Mouse (Mus musculus) spleen, adult 2 months (tissue): ENCODE results near the gene Idh3b. TPM values are rescaled to one million over a fixed set of nuclear protein-coding genes. Genes with fewer than 3 reads are reported as not detected.

ENCODE experiments used
- DNase-seq, 2 experiments: peaks; one replicate each; pipeline versions ENCODE4 v3.0.0 to v3.0.0-alpha.2; 2012 to 2021; ENCODE audit warnings: low spot score in 2 of 2, low read depth in 1 of 2
- H3K27ac ChIP-seq: fragments of 200-500 bp; 2 replicates; pipeline ENCODE4 v1.5.1; 2012; ENCODE audit warnings: low read length, inconsistent platforms; ENCODE audit not compliant: insufficient read depth
- H3K27me3 ChIP-seq: fragments of 200-500 bp; 2 replicates; pipeline ENCODE4 v1.6.1; 2012; ENCODE audit warnings: mild to moderate bottlenecking, moderate library complexity, low read length, inconsistent platforms; ENCODE audit not compliant: control insufficient read depth, insufficient read depth
- H3K36me3 ChIP-seq: fragments of 200-500 bp; 2 replicates; pipeline ENCODE4 v1.6.1; 2012; ENCODE audit warnings: mild to moderate bottlenecking, low read length, inconsistent platforms; ENCODE audit not compliant: control insufficient read depth, insufficient read depth
- H3K4me1 ChIP-seq: fragments of 200-500 bp; 2 replicates; pipeline ENCODE4 v1.6.1; 2011; ENCODE audit warnings: inconsistent platforms; ENCODE audit not compliant: control insufficient read depth, insufficient read depth, insufficient read length
- H3K4me3 ChIP-seq: fragments of 200-500 bp; 2 replicates; pipeline ENCODE4 v1.5.1; 2011; ENCODE audit warnings: mild to moderate bottlenecking, inconsistent platforms; ENCODE audit not compliant: insufficient read depth, insufficient read length; ENCODE audit errors: extremely low read depth
- CTCF ChIP-seq: fragments of 200-500 bp; IDR thresholded peaks from 2 replicates; pipeline ENCODE4 v1.5.1; 2011; ENCODE audit warnings: mild to moderate bottlenecking, inconsistent platforms; ENCODE audit not compliant: insufficient read depth, insufficient read length, insufficient replicate concordance; ENCODE audit errors: extremely low read depth
- POLR2A ChIP-seq: fragments of 200-500 bp; IDR thresholded peaks from 2 replicates; pipeline ENCODE4 v1.6.1; 2011; ENCODE audit warnings: low read depth, low read length, inconsistent platforms
- WGBS: fragments of 180-500 bp; shearing (Covaris S2); methylation state at CpG from one replicate; pipeline ENCODE4 v1.1.7; 2018; 5-methylcytosine and 5-hydroxymethylcytosine counted together
- polyA plus RNA-seq: library from polyadenylated mRNA; depleted of rRNA; stranded (reverse); fragments of >200 nt; gene quantifications from 2 replicates; pipeline ENCODE4 v1.2.3, GENCODE M21; 2012

Gene Idh3b
- polyA plus RNA-seq, 1 experiment, result 76.2 TPM

- Histone ChIP-seq H3K27ac (no peak overlapping the region), H3K27me3 (peaks cover 21% of the 10 kb centered on the region), H3K4me3 (peak overlapping the region; percentile 28; the same call in 1 of the 2 replicates), H3K4me1 (peaks cover 6% of the 10 kb centered on the region; the same call in 1 of the 2 replicates), H3K36me3 (no peaks in the 10 kb centered on the region)
- WGBS, result 2% methylated on average over 69 of the region's 99 CpGs
- peak in 1 of 2 experiments; percentile 24 for DNase-seq
- TF ChIP-seq POLR2A, result no peak
- TF ChIP-seq CTCF, result no peak
These were observed 11.2 kb upstream of the Idh3b start for GRCm38 (mm10) chr2:130295331-130296133.

GRCm38 (mm10) chr2:130294936-130295277 is 10.6 kb upstream of the Idh3b start, which contains the start of gene Ebf4:
Ebf4 (plus strand) TSS chr2:130295169.
- H3K4me3 ChIP-seq, result peak within 1 kb of the TSS; percentile 44; the same call in 1 of the 2 replicates
- H3K36me3 ChIP-seq, result no peaks in the 10 kb centered on the region
- H3K4me1 ChIP-seq, result peaks cover 6% of the 10 kb centered on the region; the same call in 1 of the 2 replicates
- DNase-seq, result no peak
- peaks cover 20% of the 10 kb centered on the region for H3K27me3 ChIP-seq
- TF ChIP-seq CTCF, result no peak
- TF ChIP-seq POLR2A, result no peak
- no peak within 1 kb of the TSS for H3K27ac ChIP-seq
- WGBS, result 2% methylated on average over 31 of the region's 39 CpGs

- 18% methylated on average over 20 of the region's 20 CpGs for WGBS
- no peak for DNase-seq
- peaks cover 20% of the 10 kb centered on the region for H3K27me3 ChIP-seq
- TF ChIP-seq POLR2A (no peak), CTCF (no peak)
- peaks cover 6% of the 10 kb centered on the region; the same call in 1 of the 2 replicates for H3K4me1 ChIP-seq
- H3K36me3 ChIP-seq, result no peaks in the 10 kb centered on the region
- peak overlapping the region; percentile 44; the same call in 1 of the 2 replicates for H3K4me3 ChIP-seq
- H3K27ac ChIP-seq, result no peak overlapping the region
These were observed 10.0 kb upstream of the Idh3b start for GRCm38 (mm10) chr2:130294218-130294935.

- 11% methylated on average over 4 of the region's 4 CpGs for WGBS
- Histone ChIP-seq H3K27me3 (peaks cover 20% of the 10 kb centered on the region), H3K36me3 (no peaks in the 10 kb centered on the region), H3K4me1 (peaks cover 6% of the 10 kb centered on the region; the same call in 1 of the 2 replicates), H3K27ac (no peak overlapping the region), H3K4me3 (no peak overlapping the region)
- DNase-seq, result no peak
- TF ChIP-seq POLR2A, result no peak
- TF ChIP-seq CTCF, result no peak
These were observed 9.1 kb upstream of the Idh3b start for GRCm38 (mm10) chr2:130293486-130293885.

- DNase-seq, result no peak
- Histone ChIP-seq H3K4me3 (no peak overlapping the region), H3K36me3 (no peaks in the 10 kb centered on the region), H3K27ac (no peak overlapping the region), H3K4me1 (peaks cover 6% of the 10 kb centered on the region; the same call in 1 of the 2 replicates), H3K27me3 (peaks cover 20% of the 10 kb centered on the region)
- TF ChIP-seq POLR2A (no peak), CTCF (no peak)
- 64% methylated on average over 3 of the region's 3 CpGs for whole genome bisulfite sequencing
These were observed 8.7 kb upstream of the Idh3b start for GRCm38 (mm10) chr2:130293009-130293408.

- H3K27me3 ChIP-seq, result peaks cover 19% of the 10 kb centered on the region
- DNase-seq, result peak; percentile 37 to 53
- no peak overlapping the region for H3K4me3 ChIP-seq
- peaks cover 6% of the 10 kb centered on the region; the same call in 1 of the 2 replicates for H3K4me1 ChIP-seq
- WGBS, result 4% methylated on average over 8 of the region's 8 CpGs
- peak; percentile 63; the same call in 1 of the 2 replicates for TF ChIP-seq CTCF
- TF ChIP-seq POLR2A, result no peak
- no peak overlapping the region for H3K27ac ChIP-seq
- H3K36me3 ChIP-seq, result no peaks in the 10 kb centered on the region
These were observed 7.1 kb upstream of the Idh3b start for GRCm38 (mm10) chr2:130291434-130291833.
